19 mouse cellular contexts compared by ENCODE assay signal in genomic region chr7:138867286-138867685, GRCm38 (mm10). TPM values are rescaled to one million over a fixed set of nuclear protein-coding genes. Genes with fewer than 3 reads are reported as not detected.
DNase-seq lines count a peak whose midpoint lies in the region; ATAC-seq and TF ChIP-seq lines count a peak whose summit lies in the region.
"Had no signal": no experiment of that assay in that cellular context is flagged by ENCODE, and none has a peak within 500 bp of the region (broad histone marks: within the 10 kb centered on the region; RNA-seq: fewer than 3 reads in every experiment).

No protein-coding gene starts in this region.

- no peaks in the 10 kb centered on the region for H3K27me3 ChIP-seq in midbrain, embryonic 11.5 days (ENCODE audit: control insufficient read depth, insufficient read depth, low read length)
- H3K27me3 ChIP-seq in midbrain, embryonic 10.5 days (ENCODE audit: low read depth, poor library complexity, severe bottlenecking) = no peaks in the 10 kb centered on the region
- no peaks in the 10 kb centered on the region for H3K27me3 ChIP-seq in liver, embryonic 12.5 days (replicated peaks)
- H3K27me3 ChIP-seq: embryonic facial prominence, embryonic 12.5 days; heart, embryonic 12.5 days; limb, embryonic 15.5 days; neural tube, embryonic 13.5 days had no signal

- H3K4me1 ChIP-seq in midbrain, embryonic 11.5 days (ENCODE audit: control insufficient read depth, insufficient read depth, low read length) = no peaks in the 10 kb centered on the region
- no peaks in the 10 kb centered on the region for H3K4me1 ChIP-seq in midbrain, embryonic 10.5 days
- H3K4me1 ChIP-seq in liver, embryonic 12.5 days = 0 out of 2 replicates have a peak, but pooled peaks cover 3% of the 10 kb centered on the region

- TF ChIP-seq CTCF in gastrocnemius, adult 2 months (IDR thresholded peaks at IDR 0.05) = peak; percentile 27; the same call in 1 of the 2 replicates

- WGBS in midbrain, embryonic 11.5 days = 85% methylated on average over 6 of the region's 6 CpGs
- 81% methylated on average over 6 of the region's 6 CpGs for WGBS in midbrain, embryonic 10.5 days
- 68% methylated on average over 6 of the region's 6 CpGs for WGBS in liver, embryonic 12.5 days (ENCODE audit: insufficient replicate concordance)

- DNase-seq in gastrocnemius, adult 2 months = no peak
- no peak for DNase-seq in gastrocnemius, postnatal 25 days
- DNase-seq in midbrain, embryonic 11.5 days (ENCODE audit: low spot score, missing footprints) = peak; percentile 75
- DNase-seq in midbrain, embryonic 10.5 days (ENCODE audit: low spot score) = no peak
- DNase-seq in mesoderm, embryonic 11.5 days (ENCODE audit: low read depth, low spot score) = peak; percentile 9
- no peak for DNase-seq in heart, postnatal 25 days (ENCODE audit: low spot score)
- no peak for DNase-seq in testis, postnatal 14 days (ENCODE audit: low spot score)
- DNase-seq: gastrocnemius, postnatal 14 days; heart, postnatal 36 days; layer of hippocampus, postnatal 36 days; right cerebral cortex, postnatal 25 days; thymus, postnatal 25 days had no signal

- intact Hi-C loops in gastrocnemius, adult 2 months (cut with DNase I) = loop anchor here (5.0 kb wide), 1 partner anchor 40 kb away; the partner anchor contains the start of gene Bnip3
- intact Hi-C loops in heart, postnatal 25 days (cut with DNase I) = no loop called here

- H3K4me3 ChIP-seq in gastrocnemius, adult 2 months = no peak overlapping the region
- no peak overlapping the region for H3K4me3 ChIP-seq in midbrain, embryonic 11.5 days (ENCODE audit: low read depth, low read length)
- no peak overlapping the region for H3K4me3 ChIP-seq in midbrain, embryonic 10.5 days
- H3K4me3 ChIP-seq in liver, embryonic 12.5 days = no peak overlapping the region
- H3K4me3 ChIP-seq: embryonic facial prominence, embryonic 12.5 days; heart, embryonic 12.5 days; limb, embryonic 15.5 days; neural tube, embryonic 13.5 days had no signal

- H3K36me3 ChIP-seq in midbrain, embryonic 11.5 days (ENCODE audit: control insufficient read depth, insufficient read depth, low read length) = peaks cover 5% of the 10 kb centered on the region
- peaks cover 68% of the 10 kb centered on the region for H3K36me3 ChIP-seq in midbrain, embryonic 10.5 days
- peaks cover 56% of the 10 kb centered on the region for H3K36me3 ChIP-seq in liver, embryonic 12.5 days

- no peak for ATAC-seq in midbrain, embryonic 11.5 days (ENCODE audit: low FRiP score)
- peak; percentile 37; the same call in 1 of the 2 replicates for ATAC-seq in liver, embryonic 12.5 days
- ATAC-seq: hindbrain, embryonic 16.5 days had no signal

- H3K9me3 ChIP-seq in midbrain, embryonic 11.5 days (ENCODE audit: control insufficient read depth, low read length) = no peaks in the 10 kb centered on the region
- H3K9me3 ChIP-seq in midbrain, embryonic 10.5 days (replicated peaks) = no peaks in the 10 kb centered on the region
- H3K9me3 ChIP-seq in liver, embryonic 12.5 days (replicated peaks) = no peaks in the 10 kb centered on the region
- H3K9me3 ChIP-seq: embryonic facial prominence, embryonic 12.5 days; heart, embryonic 12.5 days; limb, embryonic 15.5 days; neural tube, embryonic 13.5 days had no signal

- H3K4me2 ChIP-seq in midbrain, embryonic 11.5 days = no peak overlapping the region
- no peak overlapping the region for H3K4me2 ChIP-seq in liver, embryonic 12.5 days
- H3K4me2 ChIP-seq: embryonic facial prominence, embryonic 12.5 days; heart, embryonic 12.5 days; limb, embryonic 15.5 days; neural tube, embryonic 13.5 days had no signal

- no peak overlapping the region for H3K9ac ChIP-seq in midbrain, embryonic 11.5 days (ENCODE audit: low read length)
- no peak overlapping the region for H3K9ac ChIP-seq in liver, embryonic 12.5 days
- H3K9ac ChIP-seq: embryonic facial prominence, embryonic 12.5 days; heart, embryonic 12.5 days; limb, embryonic 15.5 days; neural tube, embryonic 13.5 days had no signal

- H3K27ac ChIP-seq in gastrocnemius, adult 2 months = peak overlapping the region; percentile 69
- H3K27ac ChIP-seq in midbrain, embryonic 11.5 days (ENCODE audit: low read depth, low read length) = no peak overlapping the region
- no peak overlapping the region for H3K27ac ChIP-seq in midbrain, embryonic 10.5 days (replicated peaks)
- H3K27ac ChIP-seq in liver, embryonic 12.5 days = no peak overlapping the region
- H3K27ac ChIP-seq: embryonic facial prominence, embryonic 12.5 days; limb, embryonic 15.5 days; macrophage; neural tube, embryonic 13.5 days had no signal

RNA-seq across cellular contexts. Expression of gene Mapk1ip1, which starts 21.2 kb away (rescaled TPM):
- total RNA-seq in gastrocnemius, adult 2 months (2021) = 10 to 100 TPM; 29.6 to 31.8 TPM
- total RNA-seq in gastrocnemius, postnatal 25 days (2021) = 10 to 100 TPM; 17.4 TPM
- polyA plus RNA-seq in midbrain, embryonic 11.5 days (2014; fragmentation: Nextera tagmentation; extraction: Ambion mirVana) = 16.2 and 16.8 TPM in 2 replicates
- polyA plus RNA-seq in midbrain, embryonic 10.5 days (2016; fragmentation: Nextera tagmentation; extraction: Ambion mirVana) = 11.5 and 14.6 TPM in 2 replicates
- polyA plus RNA-seq in liver, embryonic 12.5 days (2016; fragmentation: Nextera tagmentation; extraction: Ambion mirVana) = 3.7 and 4.3 TPM in 2 replicates
- 10 to 100 TPM; 14.8 to 17.5 TPM for total RNA-seq in heart, postnatal 25 days (2021)

RNA-seq across cellular contexts. Expression of gene Ppp2r2d, which starts 21.4 kb away (rescaled TPM):
- 10 to 100 TPM; 42.5 to 43.5 TPM for total RNA-seq in gastrocnemius, adult 2 months (2021)
- total RNA-seq in gastrocnemius, postnatal 25 days (2021) = 10 to 100 TPM; 31.1 to 32.6 TPM
- 76.2 and 79.7 TPM in 2 replicates for polyA plus RNA-seq in midbrain, embryonic 11.5 days (2014; fragmentation: Nextera tagmentation; extraction: Ambion mirVana)
- 47.3 and 50.7 TPM in 2 replicates for polyA plus RNA-seq in midbrain, embryonic 10.5 days (2016; fragmentation: Nextera tagmentation; extraction: Ambion mirVana)
- polyA plus RNA-seq in liver, embryonic 12.5 days (2016; fragmentation: Nextera tagmentation; extraction: Ambion mirVana) = 24.9 and 26.9 TPM in 2 replicates
- 10 to 100 TPM; 36.8 to 40.9 TPM for total RNA-seq in heart, postnatal 25 days (2021)

RNA-seq across cellular contexts. Expression of gene Bnip3, which starts 42.0 kb away (rescaled TPM):
- 100 to 1,000 TPM; 269 to 303 TPM for total RNA-seq in gastrocnemius, adult 2 months (2021)
- total RNA-seq in gastrocnemius, postnatal 25 days (2021) = 100 to 1,000 TPM; 152 to 182 TPM
- polyA plus RNA-seq in midbrain, embryonic 11.5 days (2014; fragmentation: Nextera tagmentation; extraction: Ambion mirVana) = 80.0 and 86.1 TPM in 2 replicates
- 100 and 133 TPM in 2 replicates for polyA plus RNA-seq in midbrain, embryonic 10.5 days (2016; fragmentation: Nextera tagmentation; extraction: Ambion mirVana)
- polyA plus RNA-seq in liver, embryonic 12.5 days (2016; fragmentation: Nextera tagmentation; extraction: Ambion mirVana) = 81.0 and 81.8 TPM in 2 replicates
- 100 to 1,000 TPM; 206 to 234 TPM for total RNA-seq in heart, postnatal 25 days (2021)

Comparison
In these comparisons a context has a peak if more than half of its experiments do, and no peak if none do; other contexts are left out.
1. DNase-seq: peak in midbrain, embryonic 11.5 days (single experiment) and mesoderm, embryonic 11.5 days (single experiment); none in gastrocnemius, adult 2 months (single experiment), gastrocnemius, postnatal 25 days (single experiment), midbrain, embryonic 10.5 days (single experiment), heart, postnatal 25 days (single experiment) and testis, postnatal 14 days (single experiment).